Mouse (Mus musculus) hindbrain, embryonic 11.5 days (tissue): ENCODE results near the gene Calm1. TPM values are rescaled to one million over a fixed set of nuclear protein-coding genes. Genes with fewer than 3 reads are reported as not detected.

Experiments
- ATAC-seq: fragments of 200-750 bp; cut with Nextera tagmentation; 2 replicates; pipeline ENCODE4 v1.8.0; 2017; ENCODE audit warnings: mild to moderate bottlenecking, moderate TSS enrichment, moderate library complexity; ENCODE audit not compliant: low FRiP score
- DNase-seq: peaks from one replicate; pipeline ENCODE4 v3.0.0-alpha.2; 2015; ENCODE audit warnings: low spot score
- H3K27ac ChIP-seq: fragments of 300-500 bp; sonication (generic); 2 replicates; pipeline ENCODE4 v1.5.1; 2014; ENCODE audit warnings: mild to moderate bottlenecking, low read depth, low read length
- H3K27me3 ChIP-seq: fragments of 300-500 bp; sonication (generic); 2 replicates; pipeline ENCODE4 v1.6.1; 2014; ENCODE audit warnings: mild to moderate bottlenecking, low read length, moderate library complexity, mixed read lengths; ENCODE audit not compliant: control insufficient read depth, insufficient read depth
- H3K36me3 ChIP-seq: fragments of 300-500 bp; sonication (generic); 2 replicates; pipeline ENCODE4 v1.6.1; 2014; ENCODE audit warnings: mild to moderate bottlenecking, low read length, moderate library complexity, mixed read lengths; ENCODE audit not compliant: control insufficient read depth, insufficient read depth
- H3K4me1 ChIP-seq: fragments of 300-500 bp; sonication (generic); replicated peaks from 2 replicates; pipeline ENCODE4 v1.6.1; 2014; ENCODE audit warnings: low read length, mixed read lengths; ENCODE audit not compliant: control insufficient read depth, insufficient read depth
- H3K4me2 ChIP-seq: fragments of 300-500 bp; sonication (generic); replicated peaks from 2 replicates; pipeline ENCODE4 v1.6.1; 2014; ENCODE audit warnings: mild to moderate bottlenecking, low read depth, low read length
- H3K4me3 ChIP-seq: fragments of 300-500 bp; sonication (generic); 2 replicates; pipeline ENCODE4 v1.5.1; 2014; ENCODE audit warnings: low read depth, low read length
- H3K9ac ChIP-seq: fragments of 300-500 bp; sonication (generic); 2 replicates; pipeline ENCODE4 v1.6.1; 2014; ENCODE audit warnings: low read depth, low read length
- H3K9me3 ChIP-seq: fragments of 300-500 bp; sonication (generic); 2 replicates; pipeline ENCODE4 v1.6.1; 2016; ENCODE audit warnings: low read length; ENCODE audit not compliant: control insufficient read depth
- WGBS: fragments of 180-500 bp; shearing (Covaris S2); extraction: QIAGEN DNeasy Blood & Tissue Kit; methylation state at CpG from one replicate; pipeline ENCODE4 v1.1.7; 2014; 5-methylcytosine and 5-hydroxymethylcytosine counted together
- polyA plus RNA-seq: library from polyadenylated mRNA; unstranded; fragments of >200 nt; fragmentation: Nextera tagmentation; extraction: Ambion mirVana; gene quantifications from 2 replicates; pipeline ENCODE4 v1.2.1, GENCODE M21; 2014

The Calm1 gene
- 1,456 and 1,584 TPM in 2 replicates for polyA plus RNA-seq

GRCm38 (mm10) chr12:100198967-100199660 is at the start of gene Calm1:
Calm1 (plus strand) TSS chr12:100199435.
- peak within 1 kb of the TSS; percentile 87 for H3K4me2 ChIP-seq
- H3K27ac ChIP-seq: peak within 1 kb of the TSS; percentile 79
- WGBS: under 1% methylated on average over 58 of the region's 58 CpGs
- H3K36me3 ChIP-seq: no peaks in the 10 kb centered on the region; the same call in 1 of the 2 replicates
- peak within 1 kb of the TSS; percentile 100 for H3K4me3 ChIP-seq
- ATAC-seq (peak; percentile 90), DNase-seq (peak; percentile 95)
- no peaks in the 10 kb centered on the region for H3K9me3 ChIP-seq
- H3K4me1 ChIP-seq: peaks cover 7% of the 10 kb centered on the region; the same call in 1 of the 2 replicates
- peak within 1 kb of the TSS; percentile 95 for H3K9ac ChIP-seq
- H3K27me3 ChIP-seq: no peaks in the 10 kb centered on the region

- Histone ChIP-seq H3K36me3 (0 out of 2 replicates have a peak, but pooled peaks cover 2% of the 10 kb centered on the region), H3K4me2 (no peak overlapping the region), H3K27me3 (no peaks in the 10 kb centered on the region), H3K4me3 (no peak overlapping the region), H3K9me3 (no peaks in the 10 kb centered on the region), H3K9ac (no peak overlapping the region), H3K4me1 (no peaks in the 10 kb centered on the region), H3K27ac (no peak overlapping the region)
- WGBS: 89% methylated on average over 7 of the region's 7 CpGs
- no peak for DNase-seq
- no peak for ATAC-seq
Observed at GRCm38 (mm10) chr12:100152466-100152865, 46.8 kb upstream of the Calm1 start.

GRCm38 (mm10) chr12:100159261-100159975 is 39.8 kb upstream of the Calm1 start, which contains the start of gene Nrde2:
Nrde2 (minus strand) TSS chr12:100159653.
- WGBS: under 1% methylated on average over 26 of the region's 26 CpGs
- H3K36me3 ChIP-seq: no peaks in the 10 kb centered on the region

GRCm38 (mm10) chr12:100164991-100165500 is 34.2 kb upstream of the Calm1 start:
- Histone ChIP-seq H3K27me3 (no peaks in the 10 kb centered on the region), H3K4me2 (no peak overlapping the region), H3K4me3 (no peak overlapping the region), H3K9me3 (no peaks in the 10 kb centered on the region), H3K27ac (no peak overlapping the region), H3K36me3 (no peaks in the 10 kb centered on the region), H3K4me1 (peaks cover 2% of the 10 kb centered on the region; the same call in 1 of the 2 replicates), H3K9ac (no peak overlapping the region)
- whole genome bisulfite sequencing: 80% methylated on average over 7 of the region's 7 CpGs
- ATAC-seq (no peak), DNase-seq (no peak)

More at GRCm38 (mm10) chr12:100159261-100159975, 39.8 kb upstream of the Calm1 start, which contains the start of gene Nrde2:
- Histone ChIP-seq H3K9ac (peak within 1 kb of the TSS; percentile 72), H3K27ac (peak within 1 kb of the TSS; percentile 1; the same call in 1 of the 2 replicates), H3K4me3 (peak within 1 kb of the TSS; percentile 48), H3K4me1 (no peaks in the 10 kb centered on the region), H3K4me2 (peak within 1 kb of the TSS; percentile 59), H3K27me3 (no peaks in the 10 kb centered on the region), H3K9me3 (no peaks in the 10 kb centered on the region)
- DNase-seq: peak; percentile 91
- ATAC-seq: peak; percentile 99

- Histone ChIP-seq H3K4me3 (no peak overlapping the region), H3K9me3 (no peaks in the 10 kb centered on the region), H3K4me2 (no peak overlapping the region), H3K27ac (no peak overlapping the region), H3K9ac (no peak overlapping the region), H3K36me3 (no peaks in the 10 kb centered on the region), H3K4me1 (peaks cover 2% of the 10 kb centered on the region; the same call in 1 of the 2 replicates), H3K27me3 (no peaks in the 10 kb centered on the region)
- peak; percentile 68 for DNase-seq
- 31% methylated on average over 3 of the region's 3 CpGs for WGBS
- ATAC-seq: peak; percentile 48
Observed at GRCm38 (mm10) chr12:100166177-100166576, 33.1 kb upstream of the Calm1 start.

GRCm38 (mm10) chr12:100166939-100167338 is 32.3 kb upstream of the Calm1 start:
- no peak for DNase-seq

GRCm38 (mm10) chr12:100167502-100167901 is 31.7 kb upstream of the Calm1 start:
- Histone ChIP-seq H3K4me2 (no peak overlapping the region; the same call in 1 of the 2 replicates), H3K4me1 (peaks cover 2% of the 10 kb centered on the region; the same call in 1 of the 2 replicates), H3K4me3 (no peak overlapping the region), H3K9me3 (no peaks in the 10 kb centered on the region), H3K27ac (peak overlapping the region; percentile 51; the same call in 1 of the 2 replicates), H3K27me3 (no peaks in the 10 kb centered on the region), H3K9ac (peak overlapping the region; percentile 34; the same call in 1 of the 2 replicates), H3K36me3 (no peaks in the 10 kb centered on the region)
- 86% methylated on average over 1 of the region's 1 CpGs for WGBS
- DNase-seq (no peak), ATAC-seq (0 out of 2 replicates have a peak, but pooled peaks have one; percentile 10)

More at GRCm38 (mm10) chr12:100166939-100167338, 32.3 kb upstream of the Calm1 start:
- Histone ChIP-seq H3K9me3 (no peaks in the 10 kb centered on the region), H3K4me2 (no peak overlapping the region), H3K36me3 (no peaks in the 10 kb centered on the region), H3K9ac (no peak overlapping the region), H3K4me1 (peaks cover 2% of the 10 kb centered on the region; the same call in 1 of the 2 replicates), H3K4me3 (no peak overlapping the region), H3K27ac (no peak overlapping the region), H3K27me3 (no peaks in the 10 kb centered on the region)
- no peak for ATAC-seq
- 84% methylated on average over 8 of the region's 8 CpGs for WGBS
